Mouse (Mus musculus): ENCODE measurements around the gene Cd44. TPM values are rescaled to one million over a fixed set of nuclear protein-coding genes. Genes with fewer than 3 reads are reported as not detected.

Gene Cd44
- polyA plus RNA-seq (2012; rRNA removed) = 17.6 and 20.8 TPM in 2 replicates

GRCm38 (mm10) chr2:102900875-102901827, at the start of gene Cd44:
Gene Cd44 (minus strand): TSS chr2:102901665.

Other genes starting within 250 kb of the Cd44 start
- gene Slc1a2, start 243.0 kb downstream of the Cd44 start, polyA plus RNA-seq (2012; rRNA removed) = 0.09 and 0.38 TPM in 2 replicates
- 7.1 and 10.1 TPM in 2 replicates for gene Pdhx, start 171.8 kb upstream of the Cd44 start, polyA plus RNA-seq (2012; rRNA removed)
- gene Apip, start 172.0 kb upstream of the Cd44 start, polyA plus RNA-seq (2012; rRNA removed) = 6.2 and 9.3 TPM in 2 replicates

Measured in colon, adult 2 months (tissue).